Mouse (Mus musculus) cerebellum, adult 2 months (tissue): ENCODE results near the gene Pitpnm2.

ENCODE experiments used
- CTCF ChIP-seq: fragments of 200-500 bp; IDR thresholded peaks from 2 replicates; pipeline ENCODE4 v1.5.1; 2011; ENCODE audit warnings: low read depth, mild to moderate bottlenecking, control low read depth, low read length, moderate library complexity, borderline replicate concordance; ENCODE audit not compliant: insufficient read depth
- POLR2A ChIP-seq: fragments of 200-500 bp; IDR thresholded peaks from 2 replicates; pipeline ENCODE4 v1.6.1; 2011; ENCODE audit warnings: low read length, control low read depth, borderline replicate concordance; ENCODE audit not compliant: insufficient read depth

GRCm38 (mm10) chr5:124226494-124226893 lies 23.1 kb downstream of the Pitpnm2 start:
- TF ChIP-seq CTCF (no peak), POLR2A (no peak)
